Mouse (Mus musculus): ENCODE results near the gene Zbtb5.
"Not testable (repeated sequence)": the region's sequence is repeated elsewhere in the genome, so short reads cannot be mapped to it uniquely, and the experiment has no call there.

Zbtb5 gene

GRCm38 (mm10) chr4:45011581-45012104, 569 bp downstream of the Zbtb5 start:
- no peak for DNase-seq (ENCODE audit: low read depth in 2 of 2, low spot score in 2 of 2)

- no peak for DNase-seq (ENCODE audit: low read depth in 2 of 2, low spot score in 2 of 2)
These were observed 1.3 kb downstream of the Zbtb5 start for GRCm38 (mm10) chr4:45010806-45011415.

- DNase-seq (ENCODE audit: low read depth in 2 of 2, low spot score in 2 of 2) = no peak
These were observed 6.8 kb downstream of the Zbtb5 start for GRCm38 (mm10) chr4:45005452-45005851.

GRCm38 (mm10) chr4:45000001-45000400, 12.2 kb downstream of the Zbtb5 start:
- DNase-seq (ENCODE audit: low read depth in 2 of 2, low spot score in 2 of 2) = no peak

GRCm38 (mm10) chr4:44998071-44998470, 14.1 kb downstream of the Zbtb5 start:
- DNase-seq (ENCODE audit: low read depth in 2 of 2, low spot score in 2 of 2) = no peak

GRCm38 (mm10) chr4:44994776-44995175, 17.4 kb downstream of the Zbtb5 start:
- no peak for DNase-seq (ENCODE audit: low read depth in 2 of 2, low spot score in 2 of 2)

GRCm38 (mm10) chr4:44993847-44994246, 18.4 kb downstream of the Zbtb5 start:
- DNase-seq (ENCODE audit: low read depth in 2 of 2, low spot score in 2 of 2) = no peak

- not testable (repeated sequence) for DNase-seq (ENCODE audit: low read depth in 2 of 2, low spot score in 2 of 2)
These were observed 19.0 kb downstream of the Zbtb5 start for GRCm38 (mm10) chr4:44993179-44993578.

GRCm38 (mm10) chr4:44992330-44992729, 19.9 kb downstream of the Zbtb5 start:
- DNase-seq (ENCODE audit: low read depth in 2 of 2, low spot score in 2 of 2) = not testable (repeated sequence)

- no peak for DNase-seq (ENCODE audit: low read depth in 2 of 2, low spot score in 2 of 2)
These were observed 21.7 kb downstream of the Zbtb5 start for GRCm38 (mm10) chr4:44990560-44990959.

- DNase-seq (ENCODE audit: low read depth in 2 of 2, low spot score in 2 of 2) = no peak
These were observed 29.0 kb downstream of the Zbtb5 start for GRCm38 (mm10) chr4:44983131-44983740.

GRCm38 (mm10) chr4:44982440-44983130, 29.6 kb downstream of the Zbtb5 start:
- no peak for DNase-seq (ENCODE audit: low read depth in 2 of 2, low spot score in 2 of 2)

- no peak for DNase-seq (ENCODE audit: low read depth in 2 of 2, low spot score in 2 of 2)
These were observed 30.3 kb downstream of the Zbtb5 start for GRCm38 (mm10) chr4:44981974-44982287.

- DNase-seq (ENCODE audit: low read depth in 2 of 2, low spot score in 2 of 2) = peak; percentile 66 to 76
These were observed 30.8 kb downstream of the Zbtb5 start, which contains the start of gene Grhpr for GRCm38 (mm10) chr4:44981280-44981973. Grhpr (plus strand) TSS chr4:44981395.

GRCm38 (mm10) chr4:44979794-44980338, 32.3 kb downstream of the Zbtb5 start:
- DNase-seq (ENCODE audit: low read depth in 2 of 2, low spot score in 2 of 2) = no peak

GRCm38 (mm10) chr4:44978175-44978574, 34.0 kb downstream of the Zbtb5 start:
- no peak for DNase-seq (ENCODE audit: low read depth in 2 of 2, low spot score in 2 of 2)

GRCm38 (mm10) chr4:44976921-44977710, 35.1 kb downstream of the Zbtb5 start:
- no peak for DNase-seq (ENCODE audit: low read depth in 2 of 2, low spot score in 2 of 2)

GRCm38 (mm10) chr4:44976026-44976615, 36.1 kb downstream of the Zbtb5 start:
- DNase-seq (ENCODE audit: low read depth in 2 of 2, low spot score in 2 of 2) = no peak

- no peak for DNase-seq (ENCODE audit: low read depth in 2 of 2, low spot score in 2 of 2)
These were observed 37.9 kb downstream of the Zbtb5 start for GRCm38 (mm10) chr4:44974331-44974730.

- no peak for DNase-seq (ENCODE audit: low read depth in 2 of 2, low spot score in 2 of 2)
These were observed 38.3 kb downstream of the Zbtb5 start for GRCm38 (mm10) chr4:44973871-44974270.
